Mouse (Mus musculus) kidney, adult 8-10 months (tissue): ENCODE results near the gene Mb.

Experiments
- DNase-seq, 2 experiments: peaks; one replicate each; pipeline ENCODE4 v3.0.0; 2022

Gene Mb

GRCm38 (mm10) chr15:76973855-76974651 lies 76.4 kb downstream of the Mb start:
- peak; percentile 68 to 89 for DNase-seq

GRCm38 (mm10) chr15:76973272-76973854 lies 77.1 kb downstream of the Mb start:
- DNase-seq = no peak

- DNase-seq = no peak
Observed at GRCm38 (mm10) chr15:76972661-76973060, 77.8 kb downstream of the Mb start.
